Mouse (Mus musculus): ENCODE measurements around the gene Kdelr2.

DNA sequence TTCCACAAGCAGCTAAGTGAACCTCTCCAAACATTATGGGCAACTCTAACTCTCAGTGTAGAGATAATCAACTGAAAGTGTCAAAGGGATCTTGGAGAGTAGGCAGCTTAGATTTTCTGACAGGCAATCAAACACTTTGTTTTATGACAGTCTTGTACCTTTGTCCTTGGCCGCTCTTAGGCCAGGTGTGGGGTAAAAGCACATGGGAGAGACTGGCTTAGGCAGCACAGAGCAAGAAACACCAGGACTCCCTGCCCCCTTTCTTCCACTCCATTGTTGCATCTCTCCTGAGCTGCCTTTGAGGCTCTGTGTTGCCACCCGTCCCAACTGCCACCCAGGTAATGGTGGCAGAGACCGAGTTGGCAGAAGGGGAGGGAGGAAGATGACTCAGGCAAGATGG, 37.7 kb downstream of the Kdelr2 start:
- TF ChIP-seq CTCF (IDR thresholded peaks at IDR 0.05; ENCODE audit: low read depth) (no peak), EP300 (IDR thresholded peaks at IDR 0.05; ENCODE audit: low read depth) (no peak)

Measured in liver, embryonic 14.5 days (tissue).